ENCODE assay signal across 23 mouse cellular contexts in genomic region chr16:94162000-94162399, GRCm38 (mm10).
DNase-seq lines count a peak whose midpoint lies in the region; TF ChIP-seq lines count a peak whose summit lies in the region.
"Had no signal": no experiment of that assay in that cellular context is flagged by ENCODE, and none has a peak within 500 bp of the region (broad histone marks: within the 10 kb centered on the region; RNA-seq: fewer than 3 reads in every experiment).

No protein-coding gene starts in this region.

- no peaks in the 10 kb centered on the region for H3K9me3 ChIP-seq in heart, embryonic 10.5 days
- no peaks in the 10 kb centered on the region for H3K9me3 ChIP-seq in ES-Bruce4 (replicated peaks; ENCODE audit: control insufficient read depth, insufficient read depth, low read length, poor library complexity, severe bottlenecking)
- H3K9me3 ChIP-seq: embryonic facial prominence, embryonic 10.5 days; embryonic facial prominence, embryonic 13.5 days; G1E; hindbrain, embryonic 15.5 days had no signal

- no peak for TF ChIP-seq CTCF in ES-Bruce4 (IDR thresholded peaks at IDR 0.05; ENCODE audit: low read depth, low read length)

- intact Hi-C loops in heart, postnatal 10 days (cut with DNase I): no loop called here

- H3K4me1 ChIP-seq in heart, embryonic 10.5 days: peaks cover 33% of the 10 kb centered on the region
- peaks cover 2% of the 10 kb centered on the region for H3K4me1 ChIP-seq in ES-Bruce4 (ENCODE audit: control insufficient read depth, insufficient read depth, low read length)
- H3K4me1 ChIP-seq: hindbrain, embryonic 15.5 days had no signal

- DNase-seq in heart, embryonic 10.5 days (ENCODE audit: low spot score): no peak
- no peak for DNase-seq in heart, postnatal 10 days
- DNase-seq in 3T3-L1 (ENCODE audit: low read depth, low spot score): peak; percentile 16
- no peak for DNase-seq in gastrocnemius, adult 8-10 months (ENCODE audit: low spot score in 2 of 2)
- no peak for DNase-seq in layer of hippocampus, postnatal 14 days (ENCODE audit: low spot score in 2 of 2)
- DNase-seq: adrenal gland, adult 2 months; cerebellum, adult 11-12 months; cerebellum, adult 8-10 months; cerebellum, postnatal 10 days; cerebellum, postnatal 36 days; embryo, embryonic 11 days; forebrain, postnatal 0 days; gastrocnemius, adult 2 months; gastrocnemius, postnatal 25 days; heart, adult 11 months; heart, postnatal 36 days; kidney, adult 2 months had no signal

- no peak overlapping the region for H3K4me3 ChIP-seq in heart, embryonic 10.5 days
- no peak overlapping the region for H3K4me3 ChIP-seq in ES-Bruce4 (ENCODE audit: low read depth, low read length)
- H3K4me3 ChIP-seq: embryonic facial prominence, embryonic 10.5 days; embryonic facial prominence, embryonic 13.5 days; erythroblast, embryonic 14.5 days; gastrocnemius, adult 2 months; hindbrain, embryonic 15.5 days had no signal

- H3K9ac ChIP-seq in ES-Bruce4 (ENCODE audit: low read depth, poor library complexity, severe bottlenecking): no peak overlapping the region
- H3K9ac ChIP-seq: embryonic facial prominence, embryonic 13.5 days; forebrain, postnatal 0 days; hindbrain, embryonic 15.5 days had no signal

- H3K27ac ChIP-seq in heart, embryonic 10.5 days: 0 out of 2 replicates have a peak overlapping the region, but pooled peaks have one; percentile 18
- no peak overlapping the region for H3K27ac ChIP-seq in ES-Bruce4 (ENCODE audit: insufficient read depth, low read length)
- H3K27ac ChIP-seq: embryonic facial prominence, embryonic 10.5 days; embryonic facial prominence, embryonic 13.5 days; gastrocnemius, adult 2 months; hindbrain, embryonic 15.5 days had no signal

- WGBS in heart, embryonic 10.5 days: 42% methylated on average over 6 of the region's 6 CpGs

- no peaks in the 10 kb centered on the region for H3K36me3 ChIP-seq in heart, embryonic 10.5 days
- no peaks in the 10 kb centered on the region for H3K36me3 ChIP-seq in ES-Bruce4 (ENCODE audit: control insufficient read depth, insufficient read depth, low read length, poor library complexity, severe bottlenecking)
- H3K36me3 ChIP-seq: embryonic facial prominence, embryonic 10.5 days; embryonic facial prominence, embryonic 13.5 days; G1E; hindbrain, embryonic 15.5 days had no signal

- no peak for TF ChIP-seq POLR2A in ES-Bruce4 (IDR thresholded peaks at IDR 0.05; ENCODE audit: insufficient read depth, low read length)

- no peaks in the 10 kb centered on the region for H3K27me3 ChIP-seq in heart, embryonic 10.5 days (ENCODE audit: insufficient read depth, poor library complexity, severe bottlenecking)
- H3K27me3 ChIP-seq in ES-Bruce4 (ENCODE audit: control insufficient read depth, insufficient read depth, low read length, poor library complexity, severe bottlenecking): no peaks in the 10 kb centered on the region
- H3K27me3 ChIP-seq: embryonic facial prominence, embryonic 13.5 days; hindbrain, embryonic 15.5 days had no signal

- peak; percentile 68; the same call in 1 of the 2 replicates for TF ChIP-seq EP300 in ES-Bruce4 (IDR thresholded peaks at IDR 0.05; ENCODE audit: insufficient read depth, low read depth, low read length)
